Mouse (Mus musculus): ENCODE results near the gene Dlk2.
A peak's percentile ranks its signal among the peaks of the same experiment; 100 is the strongest.

Gene Dlk2

DNA sequence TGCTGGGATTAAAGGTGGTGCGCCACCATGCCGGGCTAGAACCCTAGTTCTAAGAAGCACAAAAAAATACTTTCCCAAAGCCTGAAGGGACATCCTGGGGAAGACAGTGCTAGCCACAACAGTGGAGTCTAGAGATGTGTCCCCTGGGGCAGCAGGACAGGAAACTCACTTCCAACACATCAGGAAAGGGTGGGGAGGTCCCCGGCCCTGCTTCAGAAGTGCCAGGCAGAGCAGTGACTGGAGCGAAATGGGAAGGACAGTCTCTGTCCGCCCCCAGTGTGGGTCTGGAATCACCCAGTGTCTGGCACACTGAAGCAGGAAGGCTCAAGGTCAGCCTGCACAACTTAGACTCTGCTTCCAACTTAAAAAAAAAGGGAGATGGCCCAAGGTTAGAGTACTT lies 24.5 kb upstream of the Dlk2 start:
- no peak for DNase-seq (ENCODE audit: low spot score in 2 of 2)

DNA sequence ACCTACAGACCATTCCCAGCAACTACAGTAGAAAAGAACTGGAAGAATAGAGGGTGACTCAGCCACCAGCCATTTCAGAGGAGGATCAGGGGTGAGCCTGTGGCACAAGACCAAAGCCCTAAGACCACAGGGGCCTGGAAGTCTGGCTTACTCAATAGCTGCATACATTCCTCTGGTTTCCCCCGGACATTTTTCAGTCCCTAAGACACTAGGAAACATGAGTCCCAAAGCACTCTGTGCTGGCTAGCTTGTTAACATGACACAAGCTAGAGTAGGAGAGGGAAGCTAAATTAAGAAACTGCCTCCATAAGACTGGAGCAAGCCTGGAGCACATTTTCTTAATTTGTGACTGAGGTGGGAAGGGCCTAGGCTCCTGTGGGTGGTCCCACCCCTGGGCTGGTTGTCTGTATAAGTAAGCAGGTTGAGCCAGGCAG lies 23.4 kb upstream of the Dlk2 start:
- peak in 1 of 2 experiments; percentile 70 for DNase-seq (ENCODE audit: low spot score in 2 of 2)

DNA sequence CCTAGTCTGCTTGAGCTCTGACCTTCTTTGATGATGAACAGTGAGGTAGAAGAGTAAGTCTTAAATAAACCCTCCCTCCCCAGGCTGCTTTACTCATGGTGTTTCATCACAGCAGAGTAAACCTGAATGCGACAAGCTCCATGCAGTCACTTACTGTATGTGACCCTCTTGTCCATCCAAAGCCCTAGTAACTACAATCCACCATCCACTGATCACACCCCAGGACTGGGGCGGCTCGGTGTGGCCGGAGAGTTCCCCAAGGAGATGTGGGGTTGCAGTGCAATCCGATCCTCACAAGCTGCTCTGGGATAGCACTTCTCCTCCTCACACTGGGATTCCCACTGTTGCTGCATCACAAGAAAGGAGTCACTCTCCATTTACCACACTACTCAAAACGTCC lies 22.8 kb upstream of the Dlk2 start:
- no peak for DNase-seq (ENCODE audit: low spot score in 2 of 2)

DNA sequence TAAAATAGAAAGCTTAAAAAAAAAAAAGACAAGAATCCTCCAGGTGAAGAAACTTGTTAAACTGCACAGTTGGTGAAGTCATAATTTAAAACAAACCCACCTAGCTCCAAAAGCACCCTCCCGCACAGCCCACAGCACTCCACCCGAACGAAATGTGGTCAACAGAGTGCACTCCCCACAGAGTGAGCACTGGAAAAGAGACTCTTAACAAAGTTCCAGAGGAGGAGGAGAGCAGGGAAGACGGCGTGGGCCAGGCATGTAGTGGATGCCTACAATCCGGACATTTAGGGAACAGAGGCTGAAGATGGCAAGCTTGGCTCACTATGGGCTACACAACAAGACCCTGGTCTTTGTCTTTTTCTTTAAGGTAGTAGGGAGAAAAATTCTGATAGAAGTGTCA lies 22.2 kb upstream of the Dlk2 start:
- no peak for DNase-seq (ENCODE audit: low spot score in 2 of 2)

DNA sequence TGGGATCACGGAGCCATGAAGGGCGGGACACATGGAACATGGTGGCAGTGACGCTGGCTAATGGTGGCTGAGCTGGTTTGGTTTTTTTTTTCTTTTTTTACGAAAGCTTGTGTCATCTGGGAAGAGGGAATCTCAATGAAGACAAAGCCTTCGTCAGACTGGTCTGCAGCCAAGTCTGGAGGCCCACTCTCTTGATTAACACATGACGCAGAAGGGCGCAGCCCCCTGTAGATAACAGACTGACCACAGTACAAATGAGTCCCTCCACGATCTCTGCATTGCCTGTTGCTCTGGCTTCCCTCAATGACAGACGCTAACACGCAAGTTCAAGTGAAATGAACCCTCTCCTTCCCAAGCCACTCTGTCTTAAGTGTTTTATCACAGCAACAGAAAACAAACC lies 21.7 kb upstream of the Dlk2 start:
- DNase-seq (ENCODE audit: low spot score in 2 of 2): no peak

DNA sequence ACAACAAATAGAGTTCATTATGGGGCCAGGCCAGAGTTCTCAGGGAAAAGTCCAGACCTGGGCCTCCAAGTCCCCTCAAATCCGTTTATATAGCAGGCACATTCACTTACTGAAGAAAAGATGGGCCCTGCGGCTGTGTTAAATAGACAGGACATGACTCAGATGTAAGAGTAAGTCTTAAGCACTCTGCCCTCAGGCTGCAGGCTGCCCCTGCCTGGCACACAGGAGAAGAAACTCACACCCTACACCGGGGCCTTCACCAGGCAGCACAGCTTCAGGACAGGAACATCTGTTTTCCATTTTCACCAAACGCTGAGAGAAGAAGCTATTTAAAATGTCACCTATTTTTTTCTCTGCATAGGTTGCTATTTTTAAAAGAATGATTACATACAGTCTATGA lies 19.6 kb upstream of the Dlk2 start:
- DNase-seq (ENCODE audit: low spot score in 2 of 2): no peak

DNA sequence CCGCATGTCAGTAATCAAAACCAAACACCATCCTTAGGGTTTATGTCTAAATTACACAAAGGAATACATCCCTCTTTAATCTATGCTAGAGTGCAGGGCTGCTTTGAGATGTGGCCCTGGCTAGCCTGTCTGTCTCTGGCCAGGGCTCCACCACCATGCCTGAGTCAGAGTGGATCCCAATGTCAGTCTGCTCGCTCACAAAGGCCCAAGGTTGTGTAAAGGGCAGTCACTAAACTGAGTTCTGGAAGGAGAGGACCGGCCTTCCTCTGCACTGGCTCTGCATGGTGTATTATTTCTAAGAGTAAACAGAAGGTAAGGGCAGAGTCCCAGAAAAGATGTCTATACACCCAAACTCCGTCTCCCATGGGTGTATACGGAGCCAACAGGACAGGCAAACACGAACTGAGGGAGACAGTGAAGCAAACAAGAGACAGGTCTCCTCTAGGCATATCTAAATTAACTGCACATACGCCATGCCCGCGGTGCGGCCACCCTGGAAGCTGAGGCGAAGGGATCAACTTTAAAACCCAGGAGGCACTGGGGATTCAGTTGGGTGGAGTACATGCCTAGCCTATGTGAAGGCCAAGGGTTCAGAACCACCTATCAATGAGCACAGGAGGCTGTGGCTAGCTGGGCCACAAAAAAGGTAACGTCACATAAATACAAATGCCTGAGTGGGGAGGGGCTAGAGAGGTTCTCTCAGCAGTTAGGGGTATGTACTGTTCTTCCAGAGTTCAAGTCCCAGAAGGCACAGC lies 19.0 kb upstream of the Dlk2 start:
- DNase-seq (ENCODE audit: low spot score in 2 of 2): no peak

DNA sequence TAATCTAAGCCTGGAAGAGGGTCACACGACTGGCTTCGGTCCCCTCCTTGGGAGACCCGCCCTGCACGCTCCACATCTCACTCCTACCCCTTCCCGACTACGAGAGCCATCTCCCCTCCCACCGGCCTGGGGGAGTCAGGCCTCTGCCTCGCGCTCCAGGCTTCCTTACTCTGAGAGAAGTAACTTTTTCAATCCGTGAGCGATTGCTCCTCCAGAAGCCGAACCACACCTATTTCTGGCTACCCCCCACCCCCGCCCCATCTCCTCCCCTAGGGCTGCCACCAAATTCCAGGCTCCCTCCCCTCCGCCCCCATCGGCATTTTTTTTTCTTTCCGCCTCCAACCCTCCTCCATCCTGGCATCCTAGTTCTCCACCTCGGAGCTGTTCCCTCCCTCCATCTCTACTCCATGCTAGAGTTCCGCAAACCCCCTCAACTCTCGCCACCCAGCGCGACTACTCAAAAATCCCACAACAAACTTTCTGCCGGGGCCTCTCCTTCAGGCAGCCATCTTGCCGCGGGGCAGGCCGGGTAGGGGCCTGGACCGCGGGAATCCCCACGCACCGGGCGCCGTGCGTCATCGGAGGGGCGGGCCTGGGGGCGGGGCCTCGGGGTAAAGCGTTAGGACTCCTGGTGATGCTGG lies 14.6 kb upstream of the Dlk2 start, which contains the start of gene Tjap1:
Tjap1 (minus strand) TSS at position 544 of the 641 bp plus-strand sequence.
- peak; percentile 72 to 78 for DNase-seq (ENCODE audit: low spot score in 2 of 2)

DNA sequence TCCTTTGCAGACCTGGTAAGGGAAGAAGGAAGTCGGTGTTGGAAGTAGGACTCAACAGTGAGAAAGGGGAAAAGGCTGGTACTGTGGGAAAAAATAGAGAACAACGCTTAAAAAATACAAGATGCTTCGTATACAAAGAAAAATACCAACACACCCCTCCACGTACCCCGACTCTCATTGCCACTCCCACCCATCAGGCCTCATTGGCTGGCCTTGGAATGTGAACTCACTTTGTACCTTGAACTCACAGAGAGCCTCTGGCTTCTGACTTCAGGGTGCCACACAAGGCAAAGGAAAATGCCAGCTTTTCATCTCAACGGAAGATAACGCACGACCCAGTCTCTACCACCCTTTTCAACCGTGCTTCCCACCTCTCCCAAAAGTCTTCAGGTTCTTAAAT lies 14.1 kb upstream of the Dlk2 start:
- no peak for DNase-seq (ENCODE audit: low spot score in 2 of 2)

DNA sequence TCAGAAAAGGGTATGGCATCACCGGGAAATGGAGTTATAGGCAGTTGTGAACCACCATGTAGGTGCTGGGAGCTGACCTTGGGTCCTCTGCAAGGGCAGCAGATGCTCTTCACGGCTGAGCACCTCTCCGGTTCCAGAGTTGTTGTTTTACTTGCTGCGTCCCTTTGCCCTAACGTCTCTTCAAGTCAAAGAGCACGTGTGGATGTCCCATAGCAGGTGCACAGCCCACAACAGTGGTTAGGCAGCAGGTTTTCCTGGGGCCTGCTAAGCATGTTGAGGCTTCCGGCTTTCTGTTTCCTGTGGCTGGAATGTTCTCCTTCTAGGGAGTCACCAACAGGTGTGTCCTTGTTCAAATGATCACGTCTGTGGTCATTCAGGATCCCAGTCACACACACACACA lies 13.3 kb upstream of the Dlk2 start:
- no peak for DNase-seq (ENCODE audit: low spot score in 2 of 2)

DNA sequence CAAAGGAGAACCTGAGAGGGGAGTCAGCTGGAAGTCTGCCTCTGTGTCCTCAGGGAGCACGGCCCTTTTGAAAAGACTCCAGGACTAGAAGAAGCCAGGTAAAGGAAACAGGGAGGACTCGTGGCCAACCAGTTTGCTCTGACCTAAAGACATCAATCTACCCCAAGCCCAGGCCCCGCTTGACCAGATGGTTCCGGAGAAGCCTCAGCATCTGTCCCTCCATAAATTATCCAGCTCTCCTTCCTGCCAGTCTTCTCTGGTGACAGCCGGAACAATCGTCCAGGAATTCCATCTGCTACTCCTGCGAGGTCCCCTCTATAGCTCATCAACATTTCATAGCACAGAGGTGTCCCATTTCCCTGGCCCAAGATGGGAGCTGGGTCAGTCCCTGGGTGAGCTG lies 12.6 kb upstream of the Dlk2 start:
- DNase-seq (ENCODE audit: low spot score in 2 of 2): no peak

DNA sequence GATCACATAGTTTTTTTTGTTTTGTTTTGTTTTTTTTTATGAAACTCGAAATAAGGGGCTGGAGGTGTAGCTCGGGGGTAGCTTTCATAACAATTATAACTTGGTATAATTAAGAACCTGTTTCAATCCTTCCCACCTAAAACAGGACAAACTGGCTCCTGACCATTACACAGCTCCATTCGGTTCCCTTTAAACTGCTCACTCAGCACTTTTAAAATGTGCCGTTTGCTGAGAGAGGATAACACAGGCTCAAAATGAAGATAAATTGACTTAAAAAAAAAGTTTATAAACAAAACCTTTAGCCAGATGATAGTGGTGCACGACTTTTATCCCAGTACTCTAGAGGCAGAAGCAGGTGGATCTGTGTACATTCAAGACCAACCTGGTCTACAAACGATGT lies 11.8 kb upstream of the Dlk2 start:
- no peak for DNase-seq (ENCODE audit: low spot score in 2 of 2)

DNA sequence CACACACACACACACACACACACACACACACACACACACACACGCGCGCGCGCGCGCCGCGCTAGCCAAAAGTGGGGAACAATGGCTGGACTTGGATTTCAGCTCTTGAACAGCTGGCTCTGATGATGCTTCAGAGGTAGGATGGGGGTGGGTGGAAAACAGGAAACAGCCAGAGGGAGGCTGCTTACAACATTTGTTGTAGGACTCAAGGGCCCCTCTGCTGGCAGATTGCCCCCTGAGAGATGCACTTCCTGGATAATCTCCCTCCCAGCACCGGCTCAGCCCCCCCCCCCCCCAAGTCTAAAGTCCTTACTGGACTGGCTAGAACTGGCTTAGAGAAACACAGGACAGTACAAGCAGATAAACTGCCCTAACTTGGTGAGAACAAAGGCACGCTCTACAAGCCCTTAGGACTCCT lies 9.5 kb upstream of the Dlk2 start:
- DNase-seq (ENCODE audit: low spot score in 2 of 2): no peak

DNA sequence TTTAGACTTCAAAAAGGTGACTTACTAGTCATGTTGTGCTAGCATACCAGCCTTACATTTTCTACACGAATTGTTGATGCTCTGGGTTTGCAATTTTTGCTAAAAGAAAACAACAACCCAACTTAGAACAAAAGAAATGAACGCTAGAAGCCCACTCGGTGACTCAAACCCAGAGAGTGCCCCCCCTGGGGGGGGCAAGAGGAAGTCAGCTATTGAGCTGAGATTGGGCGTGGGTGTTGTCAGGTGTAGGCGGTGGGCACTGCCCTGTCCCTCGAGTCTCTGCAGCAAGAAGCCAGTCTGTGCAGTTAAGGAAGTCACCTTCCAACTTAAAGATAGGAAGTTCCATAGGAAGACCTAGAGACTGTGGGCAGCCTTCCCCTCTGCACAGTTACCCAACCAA lies 620 bp upstream of the Dlk2 start:
- no peak for DNase-seq (ENCODE audit: low spot score in 2 of 2)

DNA sequence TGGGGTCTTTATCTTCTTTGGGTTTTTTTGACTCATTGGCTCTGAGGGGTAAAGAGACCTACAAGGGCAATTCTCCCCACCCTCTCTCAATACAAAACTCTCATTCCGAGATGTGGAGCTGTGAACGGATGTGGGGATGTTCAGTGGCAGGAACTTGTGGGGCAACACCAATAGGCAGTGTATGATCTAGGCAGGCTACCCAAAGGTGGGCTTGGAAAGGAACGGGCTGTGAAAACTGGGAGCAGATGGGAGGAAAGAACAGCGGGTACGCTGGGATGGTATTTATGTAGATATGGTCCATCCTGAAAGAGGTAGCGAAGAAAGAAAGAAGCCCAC lies 225 bp upstream of the Dlk2 start:
- DNase-seq (ENCODE audit: low spot score in 2 of 2): no peak

DNA sequence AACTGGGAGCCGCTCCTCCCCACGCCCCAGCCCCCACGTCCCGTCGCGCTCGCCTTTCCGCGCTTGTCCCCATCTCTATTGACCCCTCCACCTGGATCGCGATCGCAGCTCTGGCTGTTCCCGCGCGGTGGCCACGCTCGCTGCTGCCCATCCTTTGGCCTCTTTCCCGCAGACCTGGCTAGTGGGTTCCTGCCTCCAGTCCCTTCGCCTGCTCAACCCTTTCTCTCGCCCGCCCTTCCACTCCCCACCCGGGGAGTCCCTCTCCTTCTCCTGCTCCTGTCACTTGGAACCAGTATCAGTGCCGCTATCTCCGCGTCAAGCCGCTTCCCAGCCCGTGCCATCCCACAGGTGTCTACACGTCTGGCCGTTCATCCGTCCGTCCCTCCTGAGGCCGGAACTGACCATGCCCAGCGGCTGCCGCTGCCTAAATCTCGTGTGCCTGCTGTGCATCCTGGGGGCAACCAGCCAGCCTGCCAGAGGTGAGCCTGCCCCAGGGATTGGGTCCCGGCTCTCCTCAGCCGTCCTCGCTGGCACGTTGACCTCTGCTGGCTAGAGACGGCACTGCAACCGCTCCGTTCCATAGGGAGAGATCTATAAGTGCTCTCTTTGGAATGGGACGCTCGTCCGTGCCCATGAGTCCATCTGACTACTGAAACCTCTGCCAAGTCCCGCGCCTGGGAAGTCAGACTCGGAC lies 1.1 kb downstream of the Dlk2 start:
- DNase-seq (ENCODE audit: low spot score in 2 of 2): peak; percentile 88 to 90

DNA sequence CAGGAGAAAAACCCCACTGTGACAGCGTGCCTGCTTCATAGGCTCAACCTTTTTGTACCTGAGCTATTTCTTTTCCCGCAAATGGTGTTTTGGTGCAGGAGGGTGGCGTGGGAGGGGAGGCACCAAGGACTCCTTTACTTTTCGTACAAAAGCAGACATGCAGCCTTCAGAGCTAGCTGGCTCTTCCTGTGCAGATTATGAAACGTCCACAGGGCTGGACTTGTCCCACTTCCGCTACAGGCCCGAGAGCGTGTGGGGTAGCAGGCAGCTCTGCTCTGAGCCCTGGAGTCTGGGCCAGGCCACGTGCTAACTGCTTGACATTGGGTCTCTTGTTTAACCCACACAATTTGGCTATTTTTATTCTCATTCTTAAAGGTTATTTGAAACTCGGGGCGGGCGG lies 4.7 kb downstream of the Dlk2 start:
- no peak for DNase-seq (ENCODE audit: low spot score in 2 of 2)

DNA sequence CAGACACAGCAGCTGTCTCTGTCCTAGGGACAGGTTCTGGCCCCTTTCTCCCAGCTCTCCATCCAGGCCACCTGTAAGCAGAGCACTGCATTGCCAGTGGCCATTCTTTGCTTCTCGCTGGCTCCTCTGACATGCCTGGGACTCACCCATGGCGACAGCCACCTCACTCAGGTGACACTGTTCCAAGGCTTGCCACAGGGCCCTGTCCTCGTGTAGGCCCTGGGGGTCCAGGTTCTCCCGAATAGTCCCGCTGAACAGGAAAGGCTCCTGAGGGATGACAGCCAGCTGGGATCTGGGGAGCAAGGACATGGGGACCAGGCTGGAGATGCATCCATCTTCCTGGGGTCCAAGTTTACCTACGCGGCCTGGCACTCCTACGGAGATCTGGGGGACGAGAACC lies 7.0 kb downstream of the Dlk2 start:
- DNase-seq (ENCODE audit: low spot score in 2 of 2): no peak

DNA sequence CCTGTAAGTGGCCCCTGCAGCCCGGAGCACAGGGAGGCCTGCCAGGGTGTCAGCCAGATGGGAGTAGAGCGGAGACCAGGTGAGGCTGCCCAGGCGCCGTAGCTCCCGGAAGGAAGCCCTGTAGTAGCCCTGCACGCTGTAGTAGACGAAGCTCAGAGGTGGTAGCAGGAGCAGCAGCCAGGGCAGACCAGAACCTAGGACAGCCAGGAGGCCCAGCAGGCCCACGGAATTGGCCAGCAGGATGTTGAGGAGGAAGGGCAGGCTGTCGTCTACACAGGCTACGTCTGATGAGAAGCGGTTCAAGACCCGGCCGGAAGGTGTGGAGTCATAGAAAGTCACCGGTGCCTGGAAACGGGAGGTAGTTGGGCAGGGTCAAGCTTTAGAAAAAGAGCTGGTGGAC lies 9.7 kb downstream of the Dlk2 start:
- DNase-seq (ENCODE audit: low spot score in 2 of 2): no peak

DNA sequence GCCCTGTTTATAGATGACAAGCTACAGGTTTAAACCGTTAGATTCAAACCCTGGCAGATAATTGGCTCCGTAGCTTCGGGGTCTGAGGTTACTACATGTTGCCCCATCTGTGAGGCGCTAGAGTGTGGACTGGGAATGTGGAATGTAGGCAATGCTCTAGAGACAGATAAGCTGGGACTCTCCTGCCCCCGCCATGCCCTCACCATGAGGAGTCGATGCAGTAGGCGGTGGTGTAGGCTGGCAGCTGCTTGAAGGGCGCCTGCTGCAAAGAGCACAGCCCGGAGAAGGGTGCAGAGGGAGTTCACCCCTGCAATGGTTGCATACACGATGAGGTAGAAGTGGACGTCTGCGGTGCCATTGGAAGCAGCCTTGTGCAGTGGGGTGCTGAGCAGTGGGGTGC lies 12.6 kb downstream of the Dlk2 start:
- no peak for DNase-seq (ENCODE audit: low spot score in 2 of 2)

DNA sequence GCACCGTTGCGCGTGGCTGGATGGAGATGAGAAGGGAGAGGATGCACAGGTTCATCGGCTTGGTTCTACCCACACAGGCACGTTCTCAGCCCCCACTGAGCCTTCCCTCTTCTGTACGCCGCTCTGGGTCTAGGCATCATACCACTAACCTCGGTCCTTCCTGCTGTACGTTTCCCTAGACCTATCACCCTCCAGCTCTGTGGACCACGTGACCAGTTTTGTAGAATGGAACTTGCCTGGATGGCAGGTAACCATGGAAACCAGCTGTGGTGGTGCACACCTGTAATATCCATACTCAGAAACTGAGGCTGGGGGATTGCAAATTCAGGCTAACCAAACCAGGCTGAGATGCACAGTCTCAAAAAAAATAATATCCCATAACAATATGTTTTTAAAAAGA lies 13.3 kb downstream of the Dlk2 start:
- no peak for DNase-seq (ENCODE audit: low spot score in 2 of 2)

DNA sequence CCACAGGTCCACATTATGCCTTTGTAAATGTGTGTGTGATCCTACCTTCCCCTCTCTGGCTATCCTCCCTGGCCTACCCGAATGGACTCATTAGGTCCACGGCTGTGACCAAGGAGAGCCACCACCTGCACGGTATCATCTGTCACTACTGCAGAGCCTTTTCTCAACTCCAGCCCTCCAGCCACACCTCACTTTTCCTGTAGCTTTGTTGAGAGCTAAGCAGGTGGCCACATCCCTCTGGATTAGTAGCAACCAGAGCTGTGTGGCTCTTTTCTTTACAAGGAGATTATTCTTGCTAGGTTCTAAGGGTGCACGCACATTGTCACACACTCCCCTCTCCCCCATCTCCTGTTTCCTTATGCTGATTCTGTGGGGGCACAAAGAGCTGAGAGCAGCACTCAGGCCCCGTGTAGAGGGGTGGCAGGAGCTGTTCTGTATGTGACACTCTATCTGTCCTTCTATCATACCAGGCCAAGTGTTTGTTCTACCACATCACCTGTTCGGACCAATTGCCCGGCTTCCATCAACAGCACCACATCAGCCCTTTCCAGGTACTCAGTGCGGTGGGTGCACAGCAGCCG lies 16.0 kb downstream of the Dlk2 start:
- DNase-seq (ENCODE audit: low spot score in 2 of 2): no peak

DNA sequence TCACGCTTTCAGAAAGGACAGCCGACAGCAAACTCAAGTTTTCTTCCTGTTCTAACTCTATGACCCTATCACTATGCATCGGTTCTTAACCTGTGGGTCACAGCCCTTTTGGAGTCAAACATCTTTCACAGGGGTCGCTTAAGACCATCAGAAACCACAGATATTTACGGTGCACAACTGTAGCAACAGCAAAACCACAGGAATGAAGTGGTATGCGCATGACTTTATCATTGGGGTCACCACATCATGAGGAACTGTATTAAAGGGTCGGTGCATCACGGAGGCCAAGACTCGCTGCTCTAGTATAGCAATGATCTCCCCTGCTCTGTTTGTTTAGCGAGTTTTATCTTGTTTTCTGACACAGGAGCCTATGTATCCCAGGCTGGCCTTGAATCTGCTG lies 18.6 kb downstream of the Dlk2 start:
- DNase-seq (ENCODE audit: low spot score in 2 of 2): no peak
